Mouse (Mus musculus) erythroblast, embryonic 14.5 days (primary cell): Measurements from ENCODE around the gene Asb2.

ENCODE experiments used
- GATA1 ChIP-seq: IDR thresholded peaks from 2 replicates; pipeline ENCODE4 v1.6.1; 2012; ENCODE audit warnings: low read length, inconsistent platforms, mixed read lengths
- TAL1 ChIP-seq: IDR thresholded peaks from 3 replicates; pipeline ENCODE4 v1.6.1; 2012; ENCODE audit warnings: low read length, inconsistent platforms, mixed read lengths

DNA sequence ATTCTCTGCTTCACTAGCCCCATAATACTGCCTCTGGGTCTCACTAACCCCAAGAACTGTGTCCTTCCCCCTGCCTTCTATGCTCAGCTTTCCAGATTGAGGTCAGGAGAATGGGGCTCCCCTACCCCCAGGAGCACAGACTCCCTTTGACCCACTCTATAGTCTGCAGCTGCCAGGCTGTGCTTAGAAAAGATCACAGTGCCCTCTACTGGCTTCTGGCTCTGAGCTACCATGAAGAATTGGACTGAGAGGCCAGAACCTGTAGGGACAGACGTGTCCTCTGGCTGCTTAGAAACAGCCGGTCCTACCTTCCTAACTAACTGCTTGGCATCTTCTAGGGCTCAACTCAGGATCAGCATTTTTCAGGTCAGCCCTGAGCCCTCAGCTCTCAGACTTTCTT is 49.6 kb downstream of the Asb2 start:
- TF ChIP-seq GATA1 (no peak), TAL1 (no peak)
